Mouse (Mus musculus): Measurements from ENCODE around the gene Mfrp. TPM values are rescaled to one million over a fixed set of nuclear protein-coding genes. Genes with fewer than 3 reads are reported as not detected.

Mfrp gene
- total and polyA plus RNA-seq, 2 experiments from 2014 or later: 0.13 to 0.67 TPM

DNA sequence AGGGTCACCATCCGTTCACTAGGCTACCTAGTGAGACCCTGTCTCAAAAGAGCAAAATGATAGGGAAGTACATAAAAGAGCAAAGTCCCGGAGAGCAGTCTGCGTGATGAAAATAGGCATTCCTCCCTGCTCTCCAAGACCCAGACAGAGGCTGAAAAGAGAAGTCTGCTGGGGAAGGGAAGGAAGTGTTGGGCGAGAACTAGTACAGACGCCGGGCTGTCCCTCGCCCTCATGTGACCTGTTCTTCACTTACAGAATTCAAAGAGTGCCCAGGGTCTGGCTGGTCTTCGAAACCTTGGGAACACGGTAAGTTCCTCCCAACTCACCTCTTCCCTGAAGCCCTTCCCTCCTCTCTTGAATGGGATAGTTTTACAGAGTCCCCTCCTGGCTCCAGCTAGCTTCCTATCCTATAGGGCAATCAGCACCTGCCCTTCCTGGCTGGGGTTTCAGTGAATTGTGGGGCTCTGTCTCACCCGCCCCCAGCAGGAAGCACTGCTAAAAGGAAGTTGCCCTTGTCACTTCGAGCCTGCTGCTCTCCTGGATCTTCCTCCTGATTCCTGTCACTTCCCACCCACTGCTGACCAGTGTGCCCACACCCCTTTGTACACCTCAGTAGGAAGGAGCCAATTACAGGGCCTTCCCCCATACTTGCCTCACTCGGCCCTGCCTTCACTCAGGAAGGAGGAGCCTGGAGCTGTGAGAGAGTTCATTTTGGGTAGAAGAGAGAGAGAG lies 12.5 kb upstream of the Mfrp start:
- 72% methylated on average over 12 of the region's 12 CpGs for WGBS
- H3K9ac ChIP-seq: no peak overlapping the region
- peaks cover 11% of the 10 kb centered on the region; the same call in 1 of the 2 replicates for H3K4me1 ChIP-seq (ENCODE audit: insufficient read depth)
- no peaks in the 10 kb centered on the region for H3K27me3 ChIP-seq (ENCODE audit: insufficient read depth, low read length)
- peaks cover 16% of the 10 kb centered on the region; the same call in 1 of the 2 replicates for H3K36me3 ChIP-seq (ENCODE audit: insufficient read depth)
- H3K27ac ChIP-seq (ENCODE audit: low read depth, low read length): no peak overlapping the region
- ATAC-seq (no peak), DNase-seq (no peak)
- H3K4me2 ChIP-seq (ENCODE audit: low read depth): no peak overlapping the region
- TF ChIP-seq CTCF (IDR thresholded peaks at IDR 0.05; ENCODE audit: low read depth): no peak
- no peaks in the 10 kb centered on the region for H3K9me3 ChIP-seq (ENCODE audit: low read length)
- no peak overlapping the region for H3K4me3 ChIP-seq (ENCODE audit: low read depth, low read length)

DNA sequence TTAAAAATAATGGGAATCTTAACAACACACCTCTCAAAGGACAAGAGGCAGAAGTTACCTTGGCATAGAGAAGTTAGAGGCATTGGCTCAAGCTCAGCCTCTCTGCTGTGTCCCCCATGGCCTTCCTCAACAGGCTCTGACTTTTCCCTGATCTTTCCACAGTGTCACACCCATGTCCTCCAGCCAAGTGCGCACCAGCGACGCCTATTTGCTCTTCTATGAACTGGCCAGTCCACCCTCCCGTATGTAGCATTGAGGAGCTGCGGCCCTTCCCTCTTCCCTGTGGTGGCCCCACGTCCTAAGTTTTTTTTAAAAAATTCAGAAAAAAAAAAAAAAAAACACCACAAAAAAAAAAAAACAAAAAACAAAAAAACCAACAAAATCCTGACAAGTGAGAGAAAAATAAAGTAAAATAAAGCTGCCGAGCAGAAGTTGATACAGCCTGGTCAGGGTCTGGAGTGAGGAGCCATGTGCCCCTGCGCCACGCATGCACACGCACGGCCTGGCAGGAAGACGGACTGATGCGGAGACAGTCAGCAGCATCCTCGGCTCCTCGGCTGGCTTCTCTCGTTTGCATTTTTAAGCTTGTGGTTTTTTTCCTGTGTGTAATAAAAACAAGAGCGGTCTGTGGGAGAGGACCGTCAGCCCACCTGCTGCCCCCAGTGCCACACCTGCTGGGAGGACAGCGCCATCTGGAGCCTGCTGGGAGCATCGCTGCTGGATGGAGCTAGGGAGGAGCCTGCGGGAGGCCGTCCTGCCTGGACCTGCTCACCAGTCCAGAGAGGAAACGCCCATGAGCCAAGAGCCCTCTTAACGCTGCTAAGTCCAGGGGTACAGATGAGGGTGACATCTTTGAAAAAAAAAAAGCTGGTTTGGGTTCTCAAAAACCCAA lies 7.7 kb upstream of the Mfrp start:
- Histone ChIP-seq H3K27ac (ENCODE audit: low read depth, low read length) (no peak overlapping the region), H3K27me3 (ENCODE audit: insufficient read depth, low read length) (no peaks in the 10 kb centered on the region), H3K9ac (no peak overlapping the region), H3K36me3 (ENCODE audit: insufficient read depth) (peaks cover 16% of the 10 kb centered on the region; the same call in 1 of the 2 replicates), H3K4me3 (ENCODE audit: low read depth, low read length) (peak overlapping the region; percentile 17), H3K4me1 (ENCODE audit: insufficient read depth) (no peaks in the 10 kb centered on the region), H3K4me2 (ENCODE audit: low read depth) (peak overlapping the region; percentile 41), H3K9me3 (ENCODE audit: low read length) (no peaks in the 10 kb centered on the region)
- WGBS: 28% methylated on average over 24 of the region's 24 CpGs
- DNase-seq (peak; percentile 78), ATAC-seq (peak; percentile 57; the same call in 1 of the 2 replicates)
- peak; percentile 84 for TF ChIP-seq CTCF (IDR thresholded peaks at IDR 0.05; ENCODE audit: low read depth)

DNA sequence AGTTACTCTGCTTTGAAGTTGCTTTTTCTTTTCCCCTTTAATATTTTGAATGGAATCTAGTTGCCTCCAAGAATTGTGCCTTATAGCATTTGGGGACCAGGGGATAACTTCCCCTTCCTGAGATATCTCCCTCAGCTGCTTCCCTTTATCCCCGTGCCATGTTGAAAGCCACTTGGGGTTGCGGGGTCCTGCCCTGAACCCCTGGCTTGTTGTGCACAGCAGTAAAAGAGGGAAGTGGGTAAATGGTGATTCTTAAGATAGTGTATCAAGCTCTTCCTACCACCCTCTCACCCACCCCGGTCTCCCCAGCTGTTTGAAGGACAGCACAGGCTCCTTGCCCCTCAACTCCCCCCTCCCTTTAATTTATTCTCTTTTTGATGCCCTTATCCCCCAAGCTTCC lies 6.8 kb upstream of the Mfrp start:
- DNase-seq: no peak
- Histone ChIP-seq H3K27ac (ENCODE audit: low read depth, low read length) (no peak overlapping the region), H3K4me2 (ENCODE audit: low read depth) (no peak overlapping the region), H3K27me3 (ENCODE audit: insufficient read depth, low read length) (no peaks in the 10 kb centered on the region), H3K9ac (no peak overlapping the region), H3K36me3 (ENCODE audit: insufficient read depth) (peaks cover 16% of the 10 kb centered on the region; the same call in 1 of the 2 replicates), H3K9me3 (ENCODE audit: low read length) (no peaks in the 10 kb centered on the region), H3K4me1 (ENCODE audit: insufficient read depth) (no peaks in the 10 kb centered on the region), H3K4me3 (ENCODE audit: low read depth, low read length) (no peak overlapping the region)
- ATAC-seq: no peak
- no peak for TF ChIP-seq CTCF (IDR thresholded peaks at IDR 0.05; ENCODE audit: low read depth)
- WGBS: 86% methylated on average over 3 of the region's 3 CpGs

DNA sequence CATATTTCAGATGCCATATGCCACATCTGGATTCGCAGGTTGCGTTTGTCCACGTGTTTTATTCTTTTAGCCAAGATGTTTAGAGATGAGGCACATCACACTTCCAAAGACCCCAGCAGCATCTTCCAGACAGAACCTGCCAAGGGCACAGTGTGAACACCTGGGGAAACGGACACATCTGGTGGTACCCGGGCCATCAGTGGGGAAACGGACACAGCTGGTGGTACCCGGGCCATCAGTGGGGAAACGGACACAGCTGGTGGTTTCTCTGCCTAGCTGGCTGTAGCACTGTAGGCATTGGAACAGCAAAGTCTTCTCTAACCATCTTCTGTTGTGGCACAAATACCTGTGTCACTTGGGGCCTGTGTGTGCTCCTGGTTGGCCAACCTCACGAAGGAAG lies 5.7 kb upstream of the Mfrp start:
- Histone ChIP-seq H3K4me2 (ENCODE audit: low read depth) (no peak overlapping the region), H3K4me1 (ENCODE audit: insufficient read depth) (no peaks in the 10 kb centered on the region), H3K27ac (ENCODE audit: low read depth, low read length) (peak overlapping the region; percentile 47; the same call in 1 of the 2 replicates), H3K4me3 (ENCODE audit: low read depth, low read length) (no peak overlapping the region), H3K36me3 (ENCODE audit: insufficient read depth) (peaks cover 16% of the 10 kb centered on the region; the same call in 1 of the 2 replicates), H3K27me3 (ENCODE audit: insufficient read depth, low read length) (no peaks in the 10 kb centered on the region), H3K9me3 (ENCODE audit: low read length) (no peaks in the 10 kb centered on the region), H3K9ac (no peak overlapping the region)
- WGBS: 90% methylated on average over 9 of the region's 9 CpGs
- ATAC-seq: no peak
- DNase-seq: no peak
- TF ChIP-seq CTCF (IDR thresholded peaks at IDR 0.05; ENCODE audit: low read depth): no peak

DNA sequence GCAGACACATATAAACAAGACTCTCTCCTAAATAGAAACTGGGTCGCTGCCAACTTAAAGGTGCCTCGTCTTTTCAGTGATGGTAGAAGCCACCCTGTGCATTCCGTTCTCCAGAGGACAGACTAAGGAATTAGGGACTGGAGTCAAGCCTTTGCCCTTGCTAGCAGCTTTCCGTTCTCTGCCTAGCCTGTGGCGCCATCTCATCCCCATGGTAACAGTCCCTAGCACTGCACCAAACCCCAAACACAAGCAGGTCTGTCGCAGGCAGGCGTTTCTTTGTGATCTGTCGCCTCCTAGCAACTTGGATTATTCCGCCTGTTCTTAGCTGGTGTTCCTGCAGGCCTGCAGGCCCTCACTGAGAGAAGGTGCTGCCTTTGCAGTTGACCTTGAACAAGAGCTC lies 5.0 kb upstream of the Mfrp start:
- peak; percentile 28; the same call in 1 of the 2 replicates for TF ChIP-seq CTCF (IDR thresholded peaks at IDR 0.05; ENCODE audit: low read depth)
- Histone ChIP-seq H3K9ac (peak overlapping the region; percentile 11; the same call in 1 of the 2 replicates), H3K9me3 (ENCODE audit: low read length) (no peaks in the 10 kb centered on the region), H3K27ac (ENCODE audit: low read depth, low read length) (peak overlapping the region; percentile 47), H3K36me3 (ENCODE audit: insufficient read depth) (0 out of 2 replicates have a peak, but pooled peaks cover 9% of the 10 kb centered on the region), H3K4me2 (ENCODE audit: low read depth) (no peak overlapping the region), H3K27me3 (ENCODE audit: insufficient read depth, low read length) (no peaks in the 10 kb centered on the region), H3K4me3 (ENCODE audit: low read depth, low read length) (no peak overlapping the region), H3K4me1 (ENCODE audit: insufficient read depth) (no peaks in the 10 kb centered on the region)
- ATAC-seq (peak; percentile 87), DNase-seq (peak; percentile 79)
- WGBS: 10% methylated on average over 9 of the region's 9 CpGs

DNA sequence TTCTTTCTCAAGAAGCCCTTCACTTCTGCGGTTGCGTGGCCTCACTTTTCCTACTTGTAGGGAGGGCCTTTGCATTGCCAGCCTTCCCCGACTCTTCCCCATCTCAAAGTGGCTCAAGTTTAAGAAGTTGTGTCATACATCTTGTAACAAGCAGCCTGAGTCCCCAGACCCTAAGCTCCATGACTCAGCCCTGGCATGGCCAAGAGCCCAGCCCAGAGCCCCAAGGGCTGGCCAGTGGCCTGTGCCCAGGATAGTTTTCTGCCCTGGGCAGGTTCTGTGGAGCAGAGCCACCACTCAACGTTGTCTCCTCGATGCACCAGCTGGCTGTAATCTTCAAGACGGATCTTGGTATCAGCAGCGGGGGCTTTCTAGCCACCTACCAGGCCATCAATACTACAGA lies 3.4 kb downstream of the Mfrp start:
- WGBS: 92% methylated on average over 7 of the region's 7 CpGs

More for the DNA sequence above, 3.4 kb downstream of the Mfrp start:
- Histone ChIP-seq H3K4me3 (ENCODE audit: low read depth, low read length) (no peak overlapping the region), H3K36me3 (ENCODE audit: insufficient read depth) (no peaks in the 10 kb centered on the region), H3K27me3 (ENCODE audit: insufficient read depth, low read length) (no peaks in the 10 kb centered on the region), H3K27ac (ENCODE audit: low read depth, low read length) (no peak overlapping the region), H3K9ac (no peak overlapping the region), H3K4me1 (ENCODE audit: insufficient read depth) (peaks cover 27% of the 10 kb centered on the region; the same call in 1 of the 2 replicates), H3K9me3 (ENCODE audit: low read length) (no peaks in the 10 kb centered on the region), H3K4me2 (ENCODE audit: low read depth) (no peak overlapping the region)
- ATAC-seq: no peak
- TF ChIP-seq CTCF (IDR thresholded peaks at IDR 0.05; ENCODE audit: low read depth): no peak
- DNase-seq: no peak

Data from forebrain, postnatal 0 days (tissue).